Mouse (Mus musculus) MEL (cell line): ENCODE measurements at regions not wholly inside any gene's neighbourhood (a gene's known extent, or its start where the extent isn't known, plus 50 kb on each side); places are given as distances from the start of the nearest gene placed in this dataset.

Experiments
- DNase-seq: peaks from one replicate; pipeline ENCODE4 v3.0.0; 2011; ENCODE audit warnings: low read depth, low spot score
- H3K27ac ChIP-seq: 2 replicates; pipeline ENCODE4 v1.5.1; 2012; ENCODE audit warnings: low read depth, mild to moderate bottlenecking, control low read depth, low read length, moderate library complexity; ENCODE audit not compliant: control insufficient read depth
- H3K27me3 ChIP-seq, 2 experiments: fragments of 150-350 bp in 1 of 2; sonication (generic) in 1 of 2; 2 replicates each; pipeline ENCODE4 v1.6.1; 2012; ENCODE audit warnings: low read length in 2 of 2, mild to moderate bottlenecking in 2 of 2, improper control_type of control experiment in 1 of 2, moderate library complexity in 1 of 2; ENCODE audit not compliant: insufficient read depth in 2 of 2, control insufficient read depth in 1 of 2
- H3K36me3 ChIP-seq, 2 experiments: 2 replicates each; pipeline ENCODE4 v1.6.1; 2012 to 2014; ENCODE audit warnings: low read length in 2 of 2, improper control_type of control experiment in 1 of 2, inconsistent platforms in 1 of 2, mild to moderate bottlenecking in 1 of 2; ENCODE audit not compliant: insufficient read depth in 2 of 2, control insufficient read depth in 1 of 2
- H3K4me1 ChIP-seq, 2 experiments: fragments of 150-350 bp in 1 of 2; sonication (generic) in 1 of 2; 2 replicates each; pipeline ENCODE4 v1.6.1; 2012; ENCODE audit warnings: low read length in 2 of 2, improper control_type of control experiment in 1 of 2, mild to moderate bottlenecking in 1 of 2; ENCODE audit not compliant: insufficient read depth in 2 of 2, control insufficient read depth in 1 of 2
- H3K4me3 ChIP-seq, 2 experiments: fragments of 150-350 bp in 1 of 2; sonication (generic) in 1 of 2; 2 replicates each; pipeline ENCODE4 v1.5.1; 2012; ENCODE audit warnings: low read depth in 2 of 2, low read length in 2 of 2, mild to moderate bottlenecking in 2 of 2, moderate library complexity in 2 of 2, control low read depth in 1 of 2, improper control_type of control experiment in 1 of 2; ENCODE audit not compliant: control insufficient read depth in 1 of 2, insufficient read depth in 1 of 2
- H3K79me2 ChIP-seq: 2 replicates; pipeline ENCODE4 v1.6.1; 2012; ENCODE audit warnings: mild to moderate bottlenecking, low read length, moderate library complexity; ENCODE audit not compliant: control insufficient read depth, poor library complexity, insufficient read depth
- H3K9ac ChIP-seq: 2 replicates; pipeline ENCODE4 v1.6.1; 2012; ENCODE audit warnings: low read depth, mild to moderate bottlenecking, control low read depth, low read length, moderate library complexity; ENCODE audit not compliant: control insufficient read depth, poor library complexity, severe bottlenecking
- H3K9me3 ChIP-seq: fragments of 150-350 bp; sonication (generic); replicated peaks from 2 replicates; pipeline ENCODE4 v1.6.1; 2012; ENCODE audit warnings: mild to moderate bottlenecking, low read length, improper control_type of control experiment, moderate library complexity; ENCODE audit not compliant: insufficient read depth
- CHD1 ChIP-seq: IDR thresholded peaks from 2 replicates; pipeline ENCODE4 v1.6.1; 2012; ENCODE audit warnings: low read depth, mild to moderate bottlenecking, inconsistent platforms, low read length, improper control_type of control experiment
- CTCF ChIP-seq, 3 experiments: IDR thresholded peaks in 2 of 3; conservative IDR thresholded peaks in 1 of 3; 2 replicates each; pipeline ENCODE4 v1.5.1; 2011 to 2012; ENCODE audit warnings: low read length in 3 of 3, low read depth in 2 of 3, mild to moderate bottlenecking in 2 of 3, improper control_type of control experiment in 1 of 3, inconsistent platforms in 1 of 3, mixed read lengths in 1 of 3, moderate library complexity in 1 of 3; ENCODE audit not compliant: control insufficient read depth in 1 of 3, insufficient read depth in 1 of 3, poor library complexity in 1 of 3, severe bottlenecking in 1 of 3
- E2F4 ChIP-seq: IDR thresholded peaks from 2 replicates; pipeline ENCODE4 v1.6.1; 2011; ENCODE audit warnings: low read depth, low read length, improper control_type of control experiment, borderline replicate concordance
- EP300 ChIP-seq, 2 experiments: IDR thresholded peaks; 2 replicates each; pipeline ENCODE4 v1.6.1; 2011; ENCODE audit warnings: improper control_type of control experiment in 2 of 2, low read length in 2 of 2, low read depth in 1 of 2, mild to moderate bottlenecking in 1 of 2
- HCFC1 ChIP-seq: IDR thresholded peaks from 2 replicates; pipeline ENCODE4 v1.6.1; 2012; ENCODE audit warnings: low read depth, mild to moderate bottlenecking, inconsistent platforms, low read length, improper control_type of control experiment, moderate library complexity
- KAT2A ChIP-seq: conservative IDR thresholded peaks from 2 replicates; pipeline ENCODE4 v1.6.1; 2012; ENCODE audit warnings: low read depth, low read length, improper control_type of control experiment, inconsistent platforms
- MAFK ChIP-seq: IDR thresholded peaks from 2 replicates; pipeline ENCODE4 v1.6.1; 2011; ENCODE audit warnings: low read depth, mild to moderate bottlenecking, low read length, improper control_type of control experiment, borderline replicate concordance
- MAZ ChIP-seq: IDR thresholded peaks from 2 replicates; pipeline ENCODE4 v1.6.1; 2012; ENCODE audit warnings: low read depth, mild to moderate bottlenecking, inconsistent platforms, low read length, improper control_type of control experiment
- MEF2A ChIP-seq: IDR thresholded peaks from 2 replicates; pipeline ENCODE4 v1.6.1; 2014; ENCODE audit warnings: low read depth, mild to moderate bottlenecking, inconsistent platforms, low read length, improper control_type of control experiment; ENCODE audit not compliant: poor library complexity, insufficient replicate concordance, severe bottlenecking; ENCODE audit errors: extremely low read depth
- MYB ChIP-seq: IDR thresholded peaks from 2 replicates; pipeline ENCODE4 v1.6.1; 2011; ENCODE audit warnings: mild to moderate bottlenecking, low read depth, low read length, improper control_type of control experiment
- MYC ChIP-seq: IDR thresholded peaks from 2 replicates; pipeline ENCODE4 v1.6.1; 2011; ENCODE audit warnings: low read depth, mild to moderate bottlenecking, low read length, improper control_type of control experiment, moderate library complexity
- NELFE ChIP-seq: IDR thresholded peaks from 2 replicates; pipeline ENCODE4 v1.6.1; 2011; ENCODE audit warnings: low read depth, low read length, improper control_type of control experiment
- NRF1 ChIP-seq: IDR thresholded peaks from 2 replicates; pipeline ENCODE4 v1.6.1; 2014; ENCODE audit warnings: low read depth, mild to moderate bottlenecking, inconsistent platforms, low read length, improper control_type of control experiment, moderate library complexity; ENCODE audit not compliant: poor library complexity, insufficient read depth, severe bottlenecking
- POLR2A ChIP-seq, 2 experiments: IDR thresholded peaks; 2 replicates each; pipeline ENCODE4 v1.6.1; 2011 to 2012; ENCODE audit warnings: low read length in 2 of 2, mild to moderate bottlenecking in 2 of 2, control low read depth in 1 of 2, improper control_type of control experiment in 1 of 2, low read depth in 1 of 2, moderate library complexity in 1 of 2; ENCODE audit not compliant: control insufficient read depth in 1 of 2, insufficient read depth in 1 of 2, poor library complexity in 1 of 2
- RAD21 ChIP-seq: IDR thresholded peaks from 2 replicates; pipeline ENCODE4 v1.6.1; 2011; ENCODE audit warnings: mild to moderate bottlenecking, low read depth, low read length, improper control_type of control experiment
- RCOR1 ChIP-seq: IDR thresholded peaks from 2 replicates; pipeline ENCODE4 v1.6.1; 2012; ENCODE audit warnings: low read depth, mild to moderate bottlenecking, inconsistent platforms, low read length, improper control_type of control experiment
- SIN3A ChIP-seq: IDR thresholded peaks from 2 replicates; pipeline ENCODE4 v1.6.1; 2012; ENCODE audit warnings: low read length, improper control_type of control experiment, inconsistent platforms
- SMC3 ChIP-seq: IDR thresholded peaks from 2 replicates; pipeline ENCODE4 v1.6.1; 2011; ENCODE audit warnings: low read depth, low read length, improper control_type of control experiment
- TAL1 ChIP-seq: IDR thresholded peaks from 2 replicates; pipeline ENCODE4 v1.6.1; 2012; ENCODE audit warnings: mild to moderate bottlenecking, inconsistent platforms, low read length, moderate library complexity, mixed read lengths
- ZKSCAN1 ChIP-seq: IDR thresholded peaks from 2 replicates; pipeline ENCODE4 v1.6.1; 2012; ENCODE audit warnings: low read depth, mild to moderate bottlenecking, inconsistent platforms, low read length, improper control_type of control experiment, moderate library complexity

GRCm38 (mm10) chr15:69441008-69441407, 2940.3 kb upstream of the Lrrc6 start:
- Histone ChIP-seq H3K79me2 (no peaks in the 10 kb centered on the region), H3K4me3 (no peak overlapping the region), H3K9ac (no peak overlapping the region), H3K4me1 (no peaks in the 10 kb centered on the region), H3K9me3 (no peaks in the 10 kb centered on the region), H3K27ac (no peak overlapping the region), H3K27me3 (no peaks in the 10 kb centered on the region), H3K36me3 (no peaks in the 10 kb centered on the region)
- TF ChIP-seq POLR2A (IDR thresholded peaks at IDR 0.05; ENCODE audit: control insufficient read depth in 1 of 2, insufficient read depth in 1 of 2, low read depth in 1 of 2, low read length in 2 of 2, poor library complexity in 1 of 2) (no peak), RCOR1 (no peak), SMC3 (no peak), MYB (no peak), MYC (no peak), KAT2A (no peak), MAFK (no peak), MAZ (no peak), RAD21 (no peak), NELFE (no peak), CHD1 (no peak), HCFC1 (no peak), EP300 (IDR thresholded peaks at IDR 0.05; ENCODE audit: low read depth in 1 of 2, low read length in 2 of 2) (no peak), TAL1 (no peak), CTCF (IDR thresholded peaks at IDR 0.05 in 2 of 3, conservative IDR thresholded peaks at IDR 0.05 in 1 of 3; ENCODE audit: control insufficient read depth in 1 of 3, insufficient read depth in 1 of 3, low read depth in 2 of 3, low read length in 3 of 3, poor library complexity in 1 of 3, severe bottlenecking in 1 of 3) (no peak), E2F4 (no peak), SIN3A (no peak), ZKSCAN1 (no peak), NRF1 (no peak)
- DNase-seq, result no peak

GRCm38 (mm10) chr15:69413531-69414011, 2912.9 kb upstream of the Lrrc6 start:
- Histone ChIP-seq H3K36me3 (no peaks in the 10 kb centered on the region), H3K9me3 (no peaks in the 10 kb centered on the region), H3K4me1 (no peaks in the 10 kb centered on the region), H3K9ac (no peak overlapping the region), H3K27me3 (no peaks in the 10 kb centered on the region), H3K79me2 (no peaks in the 10 kb centered on the region), H3K27ac (no peak overlapping the region), H3K4me3 (no peak overlapping the region)
- TF ChIP-seq MEF2A (no peak), MYB (no peak)
- DNase-seq, result no peak
